Mouse (Mus musculus) ovary, adult 18-20 months (tissue): ENCODE measurements around the gene Crybg1.
A peak's percentile ranks its signal among the peaks of the same experiment; 100 is the strongest.
"Not testable (repeated sequence)": the region's sequence is repeated elsewhere in the genome, so short reads cannot be mapped to it uniquely, and the experiment has no call there.

Experiments
- DNase-seq: peaks from one replicate; pipeline ENCODE4 v3.0.0; 2022; ENCODE audit warnings: low spot score, mixed read lengths

The Crybg1 gene

DNA sequence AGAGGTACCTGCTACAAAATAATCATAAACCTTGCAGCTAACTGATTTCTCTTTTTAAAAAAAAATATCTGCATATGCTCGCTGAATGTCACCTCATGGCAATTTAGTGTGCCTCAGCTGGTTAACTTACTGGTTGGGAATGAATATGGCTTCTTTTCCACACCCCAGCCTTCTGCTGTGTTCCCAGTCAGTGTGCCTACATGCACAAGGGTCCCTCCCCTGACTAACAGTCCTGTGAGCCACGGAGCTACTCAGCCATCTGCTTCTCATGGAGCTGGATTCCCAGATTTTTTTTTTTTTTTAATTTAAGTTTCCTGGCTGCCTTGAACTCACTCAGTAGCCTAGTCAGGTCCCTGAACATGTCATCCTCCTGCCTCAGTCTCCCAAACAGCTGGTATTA is 183.7 kb downstream of the Crybg1 start:
- DNase-seq: no peak

DNA sequence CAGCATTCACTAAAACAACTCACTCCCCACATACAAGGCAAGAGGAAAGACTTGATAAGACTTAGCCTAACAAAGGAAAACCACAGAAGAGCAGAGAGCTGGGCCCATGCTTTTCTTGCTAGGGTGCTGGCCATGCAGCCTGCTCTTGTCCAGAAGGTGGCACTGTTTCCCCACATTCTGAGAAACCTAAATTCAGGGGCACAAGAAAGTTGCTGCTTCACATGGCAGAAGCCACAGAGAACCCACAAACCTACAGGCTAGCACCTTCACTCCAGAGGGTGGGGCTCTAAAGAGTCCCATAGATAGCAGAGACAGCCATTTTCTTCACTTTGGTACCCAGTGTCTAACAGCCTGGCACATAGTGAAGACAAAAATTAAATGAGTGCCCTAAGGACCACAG is 194.7 kb downstream of the Crybg1 start:
- DNase-seq: no peak

DNA sequence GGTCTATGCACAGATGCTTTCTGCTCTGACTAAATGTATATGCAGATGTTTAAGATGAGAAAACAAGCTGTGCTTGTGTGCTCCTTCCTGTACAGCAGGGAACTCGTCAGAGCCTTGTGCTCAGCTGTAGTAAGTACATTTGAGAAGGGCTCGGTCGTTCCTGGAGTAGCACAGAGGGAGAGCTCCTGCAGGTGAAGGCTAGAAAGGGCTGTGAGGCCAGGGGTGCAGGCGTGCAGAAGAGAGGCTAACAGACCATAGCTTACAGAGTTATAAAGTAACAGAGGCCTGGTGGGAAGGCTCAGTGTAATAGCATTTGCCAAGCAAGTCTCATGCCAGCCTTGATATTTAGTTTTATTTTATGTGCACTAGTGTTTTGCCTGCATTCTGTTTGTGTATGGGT is 203.2 kb downstream of the Crybg1 start:
- DNase-seq: no peak

DNA sequence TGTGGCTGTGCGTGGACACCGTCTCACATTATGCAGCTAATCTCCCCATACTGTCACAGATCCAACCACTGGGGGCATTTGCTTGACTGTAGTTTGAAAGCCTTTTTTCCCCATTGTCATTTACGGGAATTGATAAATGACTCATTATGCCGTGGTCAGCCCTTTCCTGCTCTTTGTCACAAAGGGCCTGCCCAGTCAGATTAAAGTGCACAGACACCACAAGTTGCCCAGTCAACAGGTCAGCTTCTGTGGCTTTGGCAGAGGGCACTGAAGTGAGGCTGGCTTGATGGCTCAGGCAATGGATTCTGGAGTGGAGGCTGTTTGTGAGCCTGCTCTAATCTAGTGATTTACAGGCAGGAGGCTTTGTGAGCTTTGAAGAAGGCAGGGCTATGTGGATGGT is 204.9 kb downstream of the Crybg1 start:
- DNase-seq: no peak

DNA sequence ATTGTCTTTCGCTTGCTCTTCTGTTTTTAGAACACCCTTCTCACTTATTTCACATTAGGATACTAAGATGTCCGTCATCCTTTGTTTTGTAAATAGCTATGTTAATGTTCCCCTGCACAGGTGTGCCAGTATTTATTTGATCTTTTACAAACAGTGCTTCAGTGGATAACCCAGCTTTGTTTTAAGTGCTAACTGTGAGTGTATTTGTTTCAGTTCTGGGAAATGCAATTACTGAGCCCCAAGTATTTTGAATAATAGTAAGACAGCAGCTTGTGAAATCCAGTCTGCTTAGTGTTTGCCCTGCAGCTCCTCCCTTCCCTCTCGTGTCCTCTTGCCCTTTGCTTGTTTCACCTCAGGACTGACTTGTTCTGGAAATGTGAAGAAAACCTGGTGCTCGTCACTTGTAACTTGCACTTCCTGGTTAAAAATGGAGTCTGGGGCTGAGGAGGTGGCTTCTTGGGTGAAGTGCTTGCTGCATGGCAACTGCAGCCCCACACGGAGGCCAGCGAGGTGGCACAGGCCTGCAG is 209.5 kb downstream of the Crybg1 start:
- DNase-seq: no peak

DNA sequence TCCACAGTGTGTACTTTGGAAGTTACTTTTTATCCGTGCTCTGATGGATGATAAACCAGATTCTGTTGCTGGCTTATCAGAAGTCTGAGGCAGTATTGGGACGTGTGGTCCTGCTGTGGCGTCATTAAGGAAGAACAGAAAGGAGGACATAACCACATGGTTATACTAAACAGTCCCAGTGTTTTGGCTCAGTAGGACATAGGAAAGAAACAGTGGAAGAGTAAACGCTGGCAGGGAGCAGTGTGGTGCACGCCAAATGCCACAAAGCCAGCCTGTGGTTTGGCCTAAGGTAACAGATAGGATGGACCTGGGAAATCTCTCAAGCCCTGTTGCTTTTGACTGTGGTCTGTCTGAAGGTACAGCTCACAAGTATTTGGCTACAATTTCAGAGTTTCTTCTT is 220.1 kb downstream of the Crybg1 start:
- DNase-seq: no peak

DNA sequence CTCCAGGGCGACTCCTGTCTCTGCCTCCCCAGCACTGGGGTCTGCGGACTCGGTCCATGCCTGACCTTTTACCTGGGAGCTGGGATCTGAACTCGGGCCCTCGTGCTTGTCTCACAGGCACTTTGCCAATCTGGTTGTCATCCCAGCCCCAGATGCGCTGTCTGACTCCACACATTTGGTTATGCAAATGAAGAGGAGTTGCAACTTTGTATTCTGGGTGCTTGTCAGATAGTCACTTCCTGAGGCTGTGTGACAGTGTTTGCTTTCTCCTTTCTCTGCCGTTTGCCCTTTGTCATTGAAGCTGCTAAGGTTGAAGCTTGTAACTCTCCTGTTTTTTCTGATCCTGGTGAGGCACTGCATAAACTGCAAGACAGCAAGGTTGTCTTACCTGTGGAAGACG is 220.9 kb downstream of the Crybg1 start:
- no peak for DNase-seq

DNA sequence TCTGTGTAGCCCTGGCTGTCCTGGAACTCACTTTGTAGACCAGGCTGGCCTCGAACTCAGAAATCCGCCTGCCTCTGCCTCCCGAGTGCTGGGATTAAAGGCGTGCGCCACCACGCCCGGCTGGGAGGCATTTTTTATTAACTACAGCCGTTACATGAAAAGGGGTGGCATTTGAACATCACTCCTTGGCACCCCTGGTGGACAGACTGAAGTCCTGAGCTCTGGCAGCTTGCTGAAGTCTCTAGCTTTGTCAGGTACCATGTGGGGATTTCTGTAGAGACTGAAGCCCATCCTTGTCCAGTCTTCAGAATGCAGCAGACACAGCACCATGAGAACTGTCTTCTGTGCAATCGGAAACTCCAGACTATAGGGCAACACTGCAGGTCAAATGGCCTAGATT is 222.9 kb downstream of the Crybg1 start:
- DNase-seq: not testable (repeated sequence)

DNA sequence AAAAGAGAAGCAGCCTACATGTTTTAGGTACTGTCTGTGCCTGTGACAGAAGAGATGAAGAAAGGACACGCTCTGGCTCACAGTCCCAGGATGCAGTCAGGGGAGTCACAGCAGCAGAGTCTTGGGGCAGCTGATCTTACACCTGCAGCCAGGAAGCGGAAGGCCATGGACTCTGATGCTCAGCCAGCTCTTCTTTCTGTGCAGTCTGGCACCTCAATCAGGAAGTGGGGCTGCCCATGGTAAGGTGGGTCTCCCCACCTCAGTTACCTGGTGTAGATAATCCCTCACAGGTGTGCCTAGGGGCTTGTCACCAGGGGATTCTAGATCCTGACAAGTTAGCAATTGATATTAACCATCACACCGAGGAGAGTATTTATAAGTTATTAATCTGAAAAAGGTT is 225.6 kb downstream of the Crybg1 start:
- DNase-seq: no peak

DNA sequence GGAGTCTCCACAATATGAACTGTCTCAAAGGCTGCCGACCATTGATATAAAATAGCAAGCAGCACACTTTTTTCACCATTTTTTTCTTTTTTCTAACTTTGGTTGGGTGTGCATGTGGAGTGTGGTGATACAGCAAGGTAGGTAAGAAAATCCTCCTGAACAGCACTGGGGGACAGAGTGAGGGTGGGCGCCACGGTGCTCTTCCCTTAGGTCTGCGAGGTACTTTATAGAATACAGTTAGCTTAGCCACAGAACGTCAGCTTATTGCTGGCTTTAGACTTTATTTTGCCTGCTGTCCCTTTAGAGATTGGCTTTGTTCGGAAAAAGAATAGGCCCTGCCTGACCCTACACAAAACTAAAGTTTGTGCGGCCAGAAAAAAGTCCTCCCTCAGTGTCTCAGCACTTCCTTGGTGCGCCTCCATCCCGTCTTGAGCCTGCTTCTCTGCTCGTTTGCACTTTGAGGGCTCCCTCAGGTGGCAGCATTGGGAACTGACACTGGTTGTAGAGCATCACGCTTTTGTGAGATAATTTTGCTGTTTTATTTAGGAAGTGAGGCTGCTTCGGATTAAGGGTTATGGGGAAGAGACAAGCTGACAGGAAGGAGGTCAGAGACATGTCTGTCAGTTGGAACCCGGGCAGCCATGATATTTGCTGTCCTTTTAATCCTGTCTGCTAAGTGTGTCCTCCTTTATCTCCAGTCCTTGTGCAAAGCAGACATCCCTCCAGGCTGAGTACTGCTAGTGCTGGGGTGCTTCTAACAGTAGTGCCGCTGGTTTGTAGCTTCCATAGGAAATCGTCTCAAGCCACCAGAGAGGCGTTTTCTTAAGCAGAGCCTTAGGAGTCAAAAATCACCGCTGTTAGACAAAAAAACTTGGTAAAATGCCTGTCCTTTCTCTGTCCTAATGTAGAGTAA is 229.7 kb downstream of the Crybg1 start:
- DNase-seq: peak; percentile 32

DNA sequence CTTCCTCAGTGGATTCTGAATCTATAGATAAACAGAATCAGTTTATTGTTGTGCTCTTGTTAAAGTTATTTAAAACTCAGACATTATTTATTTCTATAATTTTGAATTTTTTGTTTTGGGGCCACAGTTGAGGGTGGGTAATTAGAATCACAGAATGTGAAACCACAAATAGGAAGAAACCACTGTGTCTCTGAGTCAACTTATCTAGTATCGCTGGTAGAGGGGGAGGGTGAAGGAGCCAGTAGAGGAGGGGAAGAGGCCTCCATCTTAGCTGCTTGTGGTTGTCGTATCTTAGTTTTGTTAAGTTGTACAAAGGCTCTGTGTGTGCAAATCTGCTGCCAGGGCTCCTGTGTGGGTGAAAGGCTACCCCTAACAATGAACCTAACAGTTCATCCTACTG is 231.9 kb downstream of the Crybg1 start:
- no peak for DNase-seq

DNA sequence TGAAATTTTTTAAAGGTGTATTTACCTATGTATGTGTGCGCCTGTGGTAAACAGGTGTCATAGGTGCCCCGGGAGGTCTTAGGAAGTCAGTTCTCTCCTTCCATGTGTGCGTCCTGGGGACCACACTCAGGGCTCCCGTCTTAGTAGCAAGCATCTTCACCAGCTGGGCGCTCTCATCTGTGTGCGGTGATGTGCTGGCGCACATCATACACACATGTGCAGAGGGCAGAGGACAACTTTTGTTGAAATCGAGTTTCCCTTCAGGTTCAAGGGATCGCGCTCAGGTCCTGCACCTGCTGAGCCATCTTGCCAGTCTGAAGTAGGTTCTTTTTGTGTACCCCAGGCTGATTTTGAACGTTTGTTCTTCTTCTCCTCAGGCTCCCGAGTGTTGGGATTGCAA is 232.5 kb downstream of the Crybg1 start:
- DNase-seq: no peak

DNA sequence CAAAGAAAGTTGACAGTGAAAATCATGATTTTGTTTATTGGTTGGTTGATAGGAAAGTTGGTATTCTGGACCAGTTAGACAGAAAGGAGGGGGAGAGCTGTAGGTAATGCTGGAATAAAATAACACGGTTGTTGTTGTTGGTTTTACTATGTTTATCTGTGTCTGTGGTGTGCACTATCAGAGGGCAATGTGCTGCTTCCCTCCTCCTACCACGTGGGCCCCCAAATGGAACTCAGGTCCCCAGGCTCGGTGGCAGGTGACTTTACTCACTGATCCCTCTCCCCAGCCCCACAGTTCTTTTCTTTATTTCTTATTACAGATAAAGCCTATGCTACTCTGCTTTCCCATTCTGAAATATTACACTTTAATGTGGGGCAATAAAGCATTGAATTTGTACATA is 236.4 kb downstream of the Crybg1 start:
- DNase-seq: no peak

DNA sequence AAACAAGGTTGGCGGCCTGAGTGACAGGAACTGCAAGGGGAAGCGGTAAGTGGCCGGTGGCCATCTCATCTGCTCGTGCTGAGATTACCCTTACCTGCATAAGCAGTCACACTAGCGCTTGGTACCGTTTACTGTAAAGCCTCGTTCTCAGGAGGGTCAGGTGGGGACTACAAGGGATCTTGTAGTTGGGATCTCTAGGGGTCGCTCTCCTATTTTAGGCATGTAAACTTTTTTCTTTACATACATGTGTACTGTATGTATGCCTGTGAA is 237.8 kb downstream of the Crybg1 start:
- no peak for DNase-seq

DNA sequence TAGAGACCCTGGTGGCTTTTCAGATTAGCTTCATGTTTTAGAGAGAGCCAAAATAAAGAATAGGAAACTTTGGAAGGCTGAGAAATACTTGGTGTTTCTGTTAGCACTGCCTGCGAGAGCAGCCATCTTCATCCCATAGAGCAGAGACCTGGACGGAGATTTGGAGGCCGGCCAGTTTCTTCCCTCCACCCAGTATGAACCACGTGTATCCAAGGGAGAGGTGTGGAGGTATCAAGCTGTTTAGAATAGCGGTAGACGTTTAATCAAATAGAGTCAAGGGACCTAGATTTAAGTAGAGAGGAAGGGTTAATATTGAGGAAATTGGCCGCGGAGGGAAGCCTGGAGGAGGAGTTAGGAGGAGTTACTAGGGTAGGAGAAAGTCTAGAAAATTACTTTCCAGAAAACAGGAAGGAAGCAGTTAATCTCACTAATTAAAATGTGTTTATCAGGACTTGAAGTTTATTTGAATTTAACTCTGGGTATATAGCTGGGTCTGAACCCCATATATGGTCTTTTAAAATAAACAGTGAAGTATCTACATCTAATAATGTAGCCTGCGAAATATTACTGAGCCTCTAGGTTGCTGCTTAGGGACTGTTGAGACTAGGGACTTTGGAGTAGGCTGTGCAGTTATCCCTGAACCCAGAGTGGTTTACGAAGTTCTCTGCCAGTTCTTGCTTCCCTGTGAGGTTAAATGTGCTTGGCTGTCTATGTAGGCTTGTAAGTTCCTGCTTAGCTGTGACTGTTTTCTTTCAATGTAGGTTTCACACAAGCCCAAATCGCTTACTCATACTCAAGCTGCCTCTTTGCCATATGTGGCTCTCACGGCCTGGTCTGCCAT is 238.4 kb downstream of the Crybg1 start:
- no peak for DNase-seq

DNA sequence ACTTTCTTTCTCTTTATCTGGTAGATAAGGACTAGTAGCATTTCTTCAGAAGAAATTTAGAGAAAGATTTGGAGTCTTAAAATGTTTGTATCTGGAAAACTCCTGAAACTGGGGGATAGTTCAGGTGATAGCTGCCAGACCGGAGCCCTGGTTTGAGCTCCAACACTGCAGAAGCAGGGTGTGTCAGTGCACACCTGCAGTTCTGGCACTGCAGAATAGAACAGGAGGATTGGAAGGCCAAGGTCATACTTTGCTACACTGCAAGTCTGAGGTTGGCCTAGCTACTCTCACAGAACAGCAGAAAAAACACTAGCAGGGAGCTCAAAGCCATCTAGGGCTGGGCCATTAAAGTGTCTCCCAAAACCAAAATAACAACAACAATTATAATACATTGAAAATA is 244.1 kb downstream of the Crybg1 start:
- DNase-seq: no peak

DNA sequence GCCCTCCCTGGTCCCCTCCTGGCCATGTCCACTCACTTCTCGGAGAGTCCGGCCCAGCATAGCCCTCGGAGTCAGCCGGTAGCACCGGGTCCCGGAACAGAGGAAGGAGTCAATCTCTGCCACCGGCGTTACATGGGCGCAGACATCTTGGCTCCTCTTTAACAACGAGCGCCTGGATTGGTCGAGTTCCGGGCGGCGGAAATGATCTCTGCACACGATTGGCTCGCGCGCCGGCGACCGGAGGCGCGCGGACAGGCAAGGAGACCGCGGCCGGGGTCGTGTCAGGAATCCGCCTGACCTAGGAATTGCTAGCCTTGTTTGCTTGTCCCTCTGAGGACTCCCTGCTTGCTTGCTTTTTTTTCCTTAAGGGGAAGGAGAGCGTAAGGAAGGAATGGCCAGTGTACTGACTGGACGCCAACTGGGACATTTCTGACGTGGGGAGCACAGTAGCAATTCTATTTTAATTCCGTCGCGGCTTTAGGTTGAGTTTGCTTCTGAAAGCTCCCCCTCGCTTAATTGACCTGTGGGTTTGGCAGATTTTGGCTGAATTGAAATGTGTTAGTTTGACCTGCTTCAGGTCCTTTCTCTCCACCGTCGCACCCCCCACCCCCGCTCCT is 247.0 kb downstream of the Crybg1 start, which contains the start of the genes Qrsl1 and Rtn4ip1:
TSS of gene Qrsl1 (minus strand) at position 168 of the 617 bp plus-strand sequence.
TSS of gene Rtn4ip1 (plus strand) at position 230 of the 617 bp plus-strand sequence.
- peak; percentile 86 for DNase-seq

DNA sequence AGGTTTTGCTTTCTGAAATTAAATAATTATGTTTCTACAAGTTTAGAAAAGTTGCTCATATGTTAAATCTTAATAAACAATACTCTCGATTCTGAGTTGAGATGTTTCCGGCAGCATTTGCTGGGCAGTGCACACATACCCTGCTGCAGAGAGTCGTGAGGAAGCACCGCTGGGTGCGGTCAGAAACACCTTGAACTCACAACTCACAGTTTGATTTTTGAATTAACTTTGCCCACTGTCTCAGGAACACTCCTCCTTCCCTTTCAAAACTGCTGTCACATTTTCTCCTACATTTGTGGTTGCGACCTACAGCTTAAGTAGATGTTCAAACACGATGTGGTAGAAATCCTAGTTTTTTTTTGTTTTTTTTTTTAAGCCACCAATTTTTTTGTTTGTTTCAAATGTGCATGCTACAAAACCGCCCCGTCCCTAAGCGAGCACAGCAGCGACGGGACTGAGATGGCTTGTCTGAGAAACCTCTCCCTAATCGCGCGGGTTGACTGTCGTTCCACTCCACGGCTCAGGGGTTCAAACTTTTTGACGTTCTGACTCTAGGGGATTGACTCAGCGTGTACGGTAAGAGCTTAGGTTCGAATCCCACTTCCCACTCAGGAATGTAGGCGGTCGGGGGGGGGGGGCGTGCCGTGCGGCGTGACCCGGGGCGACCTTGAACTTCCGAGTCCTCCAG is 247.6 kb downstream of the Crybg1 start:
- DNase-seq: no peak
